Mouse (Mus musculus) CH12.LX (cell line): ENCODE data around the gene Trio. TPM values are rescaled to one million over a fixed set of nuclear protein-coding genes. Genes with fewer than 3 reads are reported as not detected.

Source experiments
- DNase-seq: peaks from one replicate; pipeline ENCODE4 v3.0.0-alpha.2; 2013; ENCODE audit errors: extremely low read depth
- H3K27ac ChIP-seq: 2 replicates; pipeline ENCODE4 v1.5.1; 2012; ENCODE audit warnings: low read depth, mild to moderate bottlenecking, control low read depth, moderate library complexity; ENCODE audit not compliant: insufficient read depth
- H3K27me3 ChIP-seq: replicated peaks from 2 replicates; pipeline ENCODE3; 2012; ENCODE audit warnings: inconsistent platforms
- H3K36me3 ChIP-seq, 2 experiments: replicated peaks in 1 of 2; 2 replicates each; pipeline versions ENCODE3 to v1.6.1; 2012; ENCODE audit warnings: inconsistent platforms in 1 of 2, low read length in 1 of 2, mild to moderate bottlenecking in 1 of 2, mixed read lengths in 1 of 2, moderate library complexity in 1 of 2; ENCODE audit not compliant: control insufficient read depth in 1 of 2, insufficient read depth in 1 of 2
- H3K4me1 ChIP-seq, 2 experiments: 2 replicates each; pipeline ENCODE4 v1.6.1; 2012; ENCODE audit warnings: inconsistent platforms in 1 of 2, moderate library complexity in 1 of 2; ENCODE audit not compliant: insufficient read depth in 2 of 2, control insufficient read depth in 1 of 2
- H3K4me2 ChIP-seq: 2 replicates; pipeline ENCODE4 v1.6.1; 2012; ENCODE audit warnings: low read depth, mild to moderate bottlenecking, control low read depth; ENCODE audit not compliant: poor library complexity, insufficient read depth, severe bottlenecking
- H3K4me3 ChIP-seq, 3 experiments: fragments of 150-350 bp in 1 of 3; sonication (generic) in 1 of 3; replicated peaks in 1 of 3; 2 replicates each; pipeline versions ENCODE3 to v1.5.1; 2011 to 2012; ENCODE audit warnings: low read depth in 2 of 3, low read length in 2 of 3, mild to moderate bottlenecking in 2 of 3, moderate library complexity in 2 of 3, control low read depth in 1 of 3, improper control_type of control experiment in 1 of 3, inconsistent platforms in 1 of 3, mixed read lengths in 1 of 3; ENCODE audit not compliant: poor library complexity in 1 of 3
- H3K79me2 ChIP-seq: replicated peaks from 2 replicates; pipeline ENCODE4 v1.6.1; 2012; ENCODE audit warnings: mild to moderate bottlenecking, moderate library complexity; ENCODE audit not compliant: control insufficient read depth, poor library complexity, insufficient read depth, severe bottlenecking; ENCODE audit errors: extremely low read depth
- H3K9ac ChIP-seq: 2 replicates; pipeline ENCODE4 v1.6.1; 2012; ENCODE audit warnings: low read depth, mild to moderate bottlenecking, control low read depth, moderate library complexity; ENCODE audit not compliant: insufficient read depth
- H3K9me3 ChIP-seq: replicated peaks from 2 replicates; pipeline ENCODE3; 2012; ENCODE audit warnings: low read length, inconsistent platforms, mixed read lengths
- CHD2 ChIP-seq: IDR thresholded peaks from 2 replicates; pipeline ENCODE4 v1.6.1; 2011; ENCODE audit warnings: low read length, improper control_type of control experiment
- CTCF ChIP-seq, 2 experiments: IDR thresholded peaks in 1 of 2; conservative IDR thresholded peaks in 1 of 2; 2 replicates each; pipeline ENCODE4 v1.5.1; 2011 to 2012; ENCODE audit warnings: low read depth in 2 of 2, low read length in 2 of 2, improper control_type of control experiment in 1 of 2, inconsistent platforms in 1 of 2, mild to moderate bottlenecking in 1 of 2, moderate library complexity in 1 of 2
- EP300 ChIP-seq: IDR thresholded peaks from 2 replicates; pipeline ENCODE4 v1.6.1; 2011; ENCODE audit warnings: low read length, improper control_type of control experiment
- ETS1 ChIP-seq: conservative IDR thresholded peaks from 2 replicates; pipeline ENCODE4 v1.6.1; 2012; ENCODE audit warnings: low read depth, mild to moderate bottlenecking, inconsistent platforms, low read length, improper control_type of control experiment, moderate library complexity
- JUN ChIP-seq: IDR thresholded peaks from 2 replicates; pipeline ENCODE4 v1.6.1; 2011; ENCODE audit warnings: low read depth, mild to moderate bottlenecking, low read length, improper control_type of control experiment, moderate library complexity; ENCODE audit not compliant: insufficient read depth
- JUND ChIP-seq: conservative IDR thresholded peaks from 2 replicates; pipeline ENCODE4 v1.6.1; 2011; ENCODE audit warnings: low read depth, low read length, improper control_type of control experiment
- KAT2A ChIP-seq: IDR thresholded peaks from 2 replicates; pipeline ENCODE4 v1.6.1; 2012; ENCODE audit warnings: low read length, improper control_type of control experiment, inconsistent platforms; ENCODE audit not compliant: insufficient replicate concordance
- MAFK ChIP-seq: IDR thresholded peaks from 2 replicates; pipeline ENCODE4 v1.6.1; 2011; ENCODE audit warnings: low read length, improper control_type of control experiment; ENCODE audit not compliant: insufficient replicate concordance
- MAX ChIP-seq: IDR thresholded peaks from 2 replicates; pipeline ENCODE4 v1.6.1; 2011; ENCODE audit warnings: low read length, improper control_type of control experiment
- MAZ ChIP-seq: IDR thresholded peaks from 2 replicates; pipeline ENCODE4 v1.6.1; 2012; ENCODE audit warnings: low read depth, mild to moderate bottlenecking, inconsistent platforms, low read length, improper control_type of control experiment, moderate library complexity
- MYC ChIP-seq: IDR thresholded peaks from 2 replicates; pipeline ENCODE4 v1.6.1; 2011; ENCODE audit warnings: low read depth, mild to moderate bottlenecking, improper control_type of control experiment, low read length
- NELFE ChIP-seq: IDR thresholded peaks from 2 replicates; pipeline ENCODE4 v1.6.1; 2011; ENCODE audit warnings: low read depth, low read length, improper control_type of control experiment
- NRF1 ChIP-seq: IDR thresholded peaks from 2 replicates; pipeline ENCODE4 v1.6.1; 2014; ENCODE audit warnings: low read depth, mild to moderate bottlenecking, inconsistent platforms, low read length, improper control_type of control experiment, moderate library complexity
- PAX5 ChIP-seq: IDR thresholded peaks from 2 replicates; pipeline ENCODE4 v1.6.1; 2012; ENCODE audit warnings: low read length, inconsistent platforms, mixed read lengths
- UBTF ChIP-seq: IDR thresholded peaks from 2 replicates; pipeline ENCODE4 v1.6.1; 2012; ENCODE audit warnings: low read depth, mild to moderate bottlenecking, inconsistent platforms, low read length, improper control_type of control experiment, moderate library complexity
- ZKSCAN1 ChIP-seq: IDR thresholded peaks from 2 replicates; pipeline ENCODE4 v1.6.1; 2012; ENCODE audit warnings: low read depth, inconsistent platforms, low read length, improper control_type of control experiment, borderline replicate concordance
- ZMIZ1 ChIP-seq: IDR thresholded peaks from 2 replicates; pipeline ENCODE4 v1.6.1; 2012; ENCODE audit warnings: low read depth, mild to moderate bottlenecking, inconsistent platforms, low read length, improper control_type of control experiment
- ZNF384 ChIP-seq: IDR thresholded peaks from 2 replicates; pipeline ENCODE4 v1.6.1; 2012; ENCODE audit warnings: low read depth, low read length, improper control_type of control experiment, inconsistent platforms
- dilution Hi-C: fragments of 300-500 bp; cut with MboI; formaldehyde crosslinking; loops from 2 replicates; pipeline ENCODE4 v1.14.3; 2020; ENCODE audit warnings: low sequenced_read_pairs; ENCODE audit not compliant: extremely low pct_unique_long_range_greater_than_20kb, extremely low pct_ligation_motif_present
- in situ Hi-C: fragments of 300-500 bp; cut with MboI; formaldehyde crosslinking; loops from 3 replicates; pipeline ENCODE4 v1.14.3; 2019; ENCODE audit warnings: low sequenced_read_pairs, low pct_ligation_motif_present, low pct_unique_long_range_greater_than_20kb, mixed read lengths
- polyA plus RNA-seq: library from polyadenylated mRNA; unstranded; fragments of >175 nt; gene quantifications from 2 replicates; pipeline ENCODE4 v1.2.1, GENCODE M21; 2012; ENCODE audit warnings: low read depth; ENCODE audit not compliant: insufficient read length
- total RNA-seq, 2 experiments: library from RNA; depleted of rRNA; stranded (reverse); fragments of 300-350 nt in 1 of 2; fragments of >200 nt in 1 of 2; gene quantifications; 2 replicates each; pipeline ENCODE4 v1.2.3; 2012 to 2014

Trio gene
- total and polyA plus RNA-seq, 3 experiments = 3.9 to 17.5 (median 4.3) TPM

DNA sequence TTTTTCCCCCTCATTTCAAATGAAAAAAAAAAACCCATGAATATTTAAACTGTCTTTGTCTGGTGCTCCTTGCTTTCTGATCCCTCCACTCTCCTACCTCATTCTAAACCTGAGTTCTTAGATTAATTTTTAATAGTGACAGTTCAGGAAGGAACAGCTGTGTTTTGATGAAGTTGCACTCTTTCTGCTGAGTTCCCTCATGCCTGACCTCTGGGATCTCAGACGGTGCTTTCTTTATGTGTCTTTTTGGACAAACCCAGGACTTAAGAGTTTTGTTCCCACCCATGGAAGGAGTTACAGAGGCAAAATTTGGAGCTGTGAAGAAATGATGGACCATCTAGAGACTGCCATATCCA lies 39.1 kb upstream of the Trio start:
- Histone ChIP-seq H3K9me3 (peaks cover 3% of the 10 kb centered on the region), H3K4me3 (no peak overlapping the region), H3K27ac (no peak overlapping the region), H3K4me1 (peaks cover 0 to 7% of the 10 kb centered on the region in 2 experiments; a peak in 1 of 4 replicates), H3K79me2 (no peaks in the 10 kb centered on the region), H3K9ac (no peak overlapping the region), H3K4me2 (no peak overlapping the region), H3K27me3 (no peaks in the 10 kb centered on the region), H3K36me3 (no peaks in the 10 kb centered on the region)
- dilution Hi-C loops = no loop called here
- TF ChIP-seq EP300 (no peak), MYC (no peak), ZNF384 (no peak), CTCF (conservative IDR thresholded peaks at IDR 0.05 in 1 of 2, IDR thresholded peaks at IDR 0.05 in 1 of 2; ENCODE audit: low read depth in 2 of 2, low read length in 2 of 2) (no peak), MAFK (no peak), JUN (no peak), MAX (no peak), UBTF (no peak), ZMIZ1 (no peak), ETS1 (no peak), PAX5 (no peak), NRF1 (no peak), ZKSCAN1 (no peak), MAZ (no peak), JUND (no peak), CHD2 (no peak)
- no peak for DNase-seq
- in situ Hi-C loops = no loop called here

DNA sequence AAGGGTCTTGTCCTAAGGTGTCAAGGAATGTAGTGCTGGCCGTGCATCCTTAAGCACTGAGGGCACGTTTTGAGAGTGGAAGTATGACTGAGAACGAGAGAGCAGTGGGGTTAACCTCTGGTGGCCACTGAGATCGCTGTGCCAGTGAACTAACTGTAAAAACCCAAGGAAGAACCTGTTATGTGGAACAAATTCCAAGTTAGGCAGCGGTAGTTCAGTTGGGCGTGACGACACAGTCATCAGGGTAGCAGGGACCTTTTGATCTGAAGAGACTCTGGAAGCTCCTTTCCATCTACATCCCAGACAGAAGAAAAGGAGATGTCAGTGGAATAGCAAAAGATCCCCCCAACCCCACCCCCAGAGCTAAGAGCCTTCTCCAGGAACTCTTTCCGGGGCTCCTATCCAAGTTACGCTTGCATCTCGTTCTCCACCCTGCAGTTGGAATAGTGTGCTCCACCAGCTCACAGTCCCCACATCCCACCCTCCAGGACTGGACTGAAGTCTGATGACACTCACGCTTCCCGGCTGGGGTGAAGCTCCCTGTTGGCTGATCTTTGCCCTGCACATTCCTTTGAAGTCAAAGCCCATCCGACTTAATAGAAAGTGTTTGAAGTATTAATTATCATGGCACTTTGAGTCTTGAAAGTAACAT lies 38.6 kb upstream of the Trio start:
- no peak for DNase-seq
- H3K27me3 ChIP-seq = no peaks in the 10 kb centered on the region
- H3K9ac ChIP-seq = no peak overlapping the region
- no peak for TF ChIP-seq NELFE
- no peak for TF ChIP-seq MYC
- TF ChIP-seq KAT2A = no peak
- in situ Hi-C loops (no loop called here), dilution Hi-C loops (no loop called here)
- H3K4me2 ChIP-seq = no peak overlapping the region
- no peaks in the 10 kb centered on the region for H3K36me3 ChIP-seq
- H3K4me3 ChIP-seq = no peak overlapping the region
- peaks cover 3% of the 10 kb centered on the region for H3K9me3 ChIP-seq
- H3K79me2 ChIP-seq = no peaks in the 10 kb centered on the region
- no peak overlapping the region for H3K27ac ChIP-seq
- peaks cover 0 to 7% of the 10 kb centered on the region in 2 experiments; a peak in 1 of 4 replicates for H3K4me1 ChIP-seq
